In the genomic region with DNA sequence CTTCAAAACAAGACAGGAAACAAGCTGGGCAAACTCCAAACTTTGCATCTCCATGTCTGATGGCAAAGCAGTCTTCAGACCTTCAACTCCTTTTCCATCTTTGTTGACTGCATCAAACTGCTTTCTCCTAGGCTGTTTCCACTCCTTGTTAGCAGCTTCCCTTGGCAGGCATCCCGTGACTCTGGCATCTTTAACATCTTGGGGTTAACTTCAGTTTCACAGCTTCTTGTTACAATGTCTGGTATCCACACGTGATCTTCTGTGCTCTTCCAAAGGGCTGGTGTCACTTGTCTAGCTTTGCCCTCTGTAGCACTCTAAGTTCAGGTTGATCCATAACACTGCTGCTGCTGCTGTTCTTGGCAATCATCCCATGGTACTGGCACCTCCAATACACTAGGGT, we compare ENCODE assay signal across 22 mouse cellular contexts.
DNase-seq lines count a peak whose midpoint lies in the region; ATAC-seq lines count a peak whose summit lies in the region.
"Had no signal": no experiment of that assay in that cellular context is flagged by ENCODE, and none has a peak within 500 bp of the region (broad histone marks: within the 10 kb centered on the region; RNA-seq: fewer than 3 reads in every experiment).

No protein-coding gene starts in this region.

- whole genome bisulfite sequencing in kidney, embryonic 16.5 days = 64% methylated on average over 2 of the region's 2 CpGs

- no peak overlapping the region for H3K27ac ChIP-seq in kidney, embryonic 16.5 days (ENCODE audit: low read length)
- H3K27ac ChIP-seq: embryonic facial prominence, embryonic 13.5 days; forebrain, embryonic 12.5 days; gastrocnemius, adult 2 months; heart, embryonic 10.5 days; hindbrain, embryonic 12.5 days had no signal

- H3K27me3 ChIP-seq in kidney, embryonic 16.5 days (ENCODE audit: insufficient read depth, low read length) = no peaks in the 10 kb centered on the region
- H3K27me3 ChIP-seq: embryonic facial prominence, embryonic 13.5 days; forebrain, embryonic 12.5 days; hindbrain, embryonic 12.5 days; Patski had no signal

- no peak overlapping the region for H3K4me2 ChIP-seq in kidney, embryonic 16.5 days (replicated peaks; ENCODE audit: low read depth, low read length)
- H3K4me2 ChIP-seq: embryonic facial prominence, embryonic 13.5 days; forebrain, embryonic 12.5 days; hindbrain, embryonic 12.5 days had no signal

- no peak for ATAC-seq in kidney, embryonic 16.5 days (ENCODE audit: low FRiP score, low TSS enrichment)
- ATAC-seq: activated CD4-positive, CD25-positive, alpha-beta regulatory T cell, adult 4 months; forebrain, embryonic 16.5 days; Patski had no signal

- peaks cover 14% of the 10 kb centered on the region for H3K4me1 ChIP-seq in kidney, embryonic 16.5 days (ENCODE audit: insufficient read depth, low read length)
- H3K4me1 ChIP-seq: embryonic facial prominence, embryonic 13.5 days; heart, embryonic 10.5 days; hindbrain, embryonic 12.5 days had no signal

- no peak overlapping the region for H3K4me3 ChIP-seq in kidney, embryonic 16.5 days (ENCODE audit: low read length)
- H3K4me3 ChIP-seq: embryonic facial prominence, embryonic 13.5 days; forebrain, embryonic 12.5 days; gastrocnemius, adult 2 months; heart, embryonic 10.5 days; hindbrain, embryonic 12.5 days had no signal

- no peaks in the 10 kb centered on the region for H3K36me3 ChIP-seq in kidney, embryonic 16.5 days (ENCODE audit: insufficient read depth, low read length)
- H3K36me3 ChIP-seq: embryonic facial prominence, embryonic 13.5 days; forebrain, embryonic 12.5 days; heart, embryonic 10.5 days; hindbrain, embryonic 12.5 days had no signal

- peak; percentile 58 for DNase-seq in kidney, adult 18-20 months
- peak; percentile 1 for DNase-seq in urinary bladder, postnatal 14 days (ENCODE audit: low spot score)
- no peak for DNase-seq in urinary bladder, postnatal 25 days (ENCODE audit: low spot score)
- peak; percentile 80 to 85 for DNase-seq in kidney, postnatal 25 days
- no peak for DNase-seq in adrenal gland, postnatal 4 days (ENCODE audit: low spot score in 2 of 2)
- DNase-seq in frontal cortex, postnatal 10 days (ENCODE audit: low spot score in 2 of 2) = no peak
- DNase-seq: adrenal gland, postnatal 14 days; cerebellum, adult 18-20 months; cerebellum, adult 9-11 months; cerebellum, postnatal 36 days; gastrocnemius, adult 2 months; gastrocnemius, postnatal 25 days; heart, postnatal 10 days; heart, postnatal 4 days had no signal

- no peak overlapping the region for H3K9ac ChIP-seq in kidney, embryonic 16.5 days (replicated peaks; ENCODE audit: low read length)
- H3K9ac ChIP-seq: embryonic facial prominence, embryonic 13.5 days; forebrain, embryonic 12.5 days; hindbrain, embryonic 12.5 days had no signal

- H3K9me3 ChIP-seq in kidney, embryonic 16.5 days (ENCODE audit: low read length) = no peaks in the 10 kb centered on the region
- H3K9me3 ChIP-seq: embryonic facial prominence, embryonic 13.5 days; forebrain, embryonic 12.5 days; heart, embryonic 10.5 days; hindbrain, embryonic 12.5 days had no signal

Comparison
In these comparisons a context has a peak if more than half of its experiments do, and no peak if none do; other contexts are left out.
1. DNase-seq: peak in kidney, adult 18-20 months (single experiment), urinary bladder, postnatal 14 days (single experiment) and kidney, postnatal 25 days (2 of 2); none in urinary bladder, postnatal 25 days (single experiment), adrenal gland, postnatal 4 days (0 of 2) and frontal cortex, postnatal 10 days (0 of 2).